Mouse (Mus musculus) forebrain, embryonic 11.5 days (tissue): Measurements from ENCODE around the gene Rsad1. TPM values are rescaled to one million over a fixed set of nuclear protein-coding genes. Genes with fewer than 3 reads are reported as not detected.

Experiments used
- ATAC-seq: fragments of 200-750 bp; cut with Nextera tagmentation; replicated peaks from 2 replicates; pipeline ENCODE4 v1.8.0; 2017; ENCODE audit warnings: moderate TSS enrichment; ENCODE audit not compliant: low FRiP score
- DNase-seq: peaks from one replicate; pipeline ENCODE4 v3.0.0-alpha.2; 2017; ENCODE audit warnings: low spot score
- H3K27ac ChIP-seq: fragments of 300-500 bp; sonication (generic); 2 replicates; pipeline ENCODE4 v1.5.1; 2014; ENCODE audit warnings: low read depth, low read length
- H3K27me3 ChIP-seq: fragments of 300-500 bp; sonication (generic); 2 replicates; pipeline ENCODE4 v1.6.1; 2014; ENCODE audit warnings: mild to moderate bottlenecking, low read length, mixed read lengths; ENCODE audit not compliant: control insufficient read depth, insufficient read depth
- H3K36me3 ChIP-seq: fragments of 300-500 bp; sonication (generic); 2 replicates; pipeline ENCODE4 v1.6.1; 2014; ENCODE audit warnings: mild to moderate bottlenecking, low read length, moderate library complexity, mixed read lengths; ENCODE audit not compliant: control insufficient read depth, insufficient read depth
- H3K4me1 ChIP-seq: fragments of 300-500 bp; sonication (generic); replicated peaks from 2 replicates; pipeline ENCODE4 v1.6.1; 2014; ENCODE audit warnings: low read length, mixed read lengths; ENCODE audit not compliant: control insufficient read depth, insufficient read depth
- H3K4me2 ChIP-seq: fragments of 300-500 bp; sonication (generic); 2 replicates; pipeline ENCODE4 v1.6.1; 2014; ENCODE audit warnings: low read depth, mild to moderate bottlenecking, low read length, moderate library complexity, mixed read lengths; ENCODE audit not compliant: severe bottlenecking
- H3K4me3 ChIP-seq: fragments of 300-500 bp; sonication (generic); 2 replicates; pipeline ENCODE4 v1.5.1; 2014; ENCODE audit warnings: low read depth, low read length
- H3K9ac ChIP-seq: fragments of 300-500 bp; sonication (generic); 2 replicates; pipeline ENCODE4 v1.6.1; 2014; ENCODE audit warnings: low read length
- H3K9me3 ChIP-seq: fragments of 300-500 bp; sonication (generic); 2 replicates; pipeline ENCODE4 v1.6.1; 2016; ENCODE audit warnings: low read length, mixed read lengths; ENCODE audit not compliant: control insufficient read depth
- WGBS: fragments of 180-500 bp; shearing (Covaris S2); extraction: QIAGEN DNeasy Blood & Tissue Kit; methylation state at CpG from one replicate; pipeline ENCODE4 v1.1.7; 2014; 5-methylcytosine and 5-hydroxymethylcytosine counted together
- polyA plus RNA-seq: library from polyadenylated mRNA; unstranded; fragments of >200 nt; fragmentation: Nextera tagmentation; extraction: Ambion mirVana; gene quantifications from 2 replicates; pipeline ENCODE4 v1.2.1, GENCODE M21; 2014

Gene Rsad1
- polyA plus RNA-seq, 1 experiment from 2014 or later, result 3.7 TPM

GRCm38 (mm10) chr11:94521219-94521843, 27.7 kb downstream of the Rsad1 start, which contains the start of gene Mycbpap:
Gene Mycbpap, minus strand, starts transcription at chr11:94521742.
- DNase-seq, result peak; percentile 80
- Histone ChIP-seq H3K36me3 (no peaks in the 10 kb centered on the region), H3K4me3 (peak within 1 kb of the TSS; percentile 41), H3K4me2 (peak within 1 kb of the TSS; percentile 84), H3K27ac (no peak within 1 kb of the TSS), H3K4me1 (0 out of 2 replicates have a peak, but pooled peaks cover 2% of the 10 kb centered on the region), H3K9ac (peak within 1 kb of the TSS; percentile 63), H3K9me3 (no peaks in the 10 kb centered on the region), H3K27me3 (no peaks in the 10 kb centered on the region)
- ATAC-seq, result peak; percentile 78
- 1% methylated on average over 42 of the region's 42 CpGs for WGBS

GRCm38 (mm10) chr11:94513452-94513851, 35.6 kb downstream of the Rsad1 start:
- H3K9ac ChIP-seq, result no peak overlapping the region
- H3K27ac ChIP-seq, result no peak overlapping the region
- H3K4me1 ChIP-seq, result no peaks in the 10 kb centered on the region
- H3K36me3 ChIP-seq, result no peaks in the 10 kb centered on the region
- no peak overlapping the region for H3K4me2 ChIP-seq
- DNase-seq, result no peak
- H3K9me3 ChIP-seq, result no peaks in the 10 kb centered on the region
- 75% methylated on average over 9 of the region's 9 CpGs for WGBS
- H3K4me3 ChIP-seq, result no peak overlapping the region
- no peaks in the 10 kb centered on the region for H3K27me3 ChIP-seq
- ATAC-seq, result no peak

GRCm38 (mm10) chr11:94508976-94509375, 40.1 kb downstream of the Rsad1 start:
- no peak overlapping the region for H3K4me3 ChIP-seq
- no peaks in the 10 kb centered on the region for H3K9me3 ChIP-seq
- no peaks in the 10 kb centered on the region for H3K4me1 ChIP-seq
- no peak overlapping the region for H3K4me2 ChIP-seq
- whole genome bisulfite sequencing, result 93% methylated on average over 10 of the region's 10 CpGs
- no peak overlapping the region for H3K9ac ChIP-seq
- H3K36me3 ChIP-seq, result no peaks in the 10 kb centered on the region
- no peak overlapping the region for H3K27ac ChIP-seq
- DNase-seq, result no peak
- no peak for ATAC-seq
- H3K27me3 ChIP-seq, result no peaks in the 10 kb centered on the region

GRCm38 (mm10) chr11:94501482-94501881, 47.6 kb downstream of the Rsad1 start:
- DNase-seq (no peak), ATAC-seq (no peak)
- Histone ChIP-seq H3K4me2 (no peak overlapping the region), H3K4me3 (no peak overlapping the region), H3K4me1 (peaks cover 13% of the 10 kb centered on the region), H3K27ac (no peak overlapping the region), H3K9me3 (no peaks in the 10 kb centered on the region), H3K36me3 (no peaks in the 10 kb centered on the region), H3K27me3 (peaks cover 8% of the 10 kb centered on the region; the same call in 1 of the 2 replicates), H3K9ac (no peak overlapping the region)
- WGBS, result 90% methylated on average over 8 of the region's 8 CpGs

GRCm38 (mm10) chr11:94500362-94500761, 48.7 kb downstream of the Rsad1 start:
- DNase-seq (no peak), ATAC-seq (no peak)
- H3K4me3 ChIP-seq, result no peak overlapping the region
- H3K27me3 ChIP-seq, result peaks cover 8% of the 10 kb centered on the region; the same call in 1 of the 2 replicates
- no peak overlapping the region for H3K27ac ChIP-seq
- no peaks in the 10 kb centered on the region for H3K36me3 ChIP-seq
- no peak overlapping the region for H3K4me2 ChIP-seq
- H3K4me1 ChIP-seq, result peaks cover 13% of the 10 kb centered on the region
- no peak overlapping the region for H3K9ac ChIP-seq
- WGBS, result 25% methylated on average over 8 of the region's 8 CpGs
- H3K9me3 ChIP-seq, result no peaks in the 10 kb centered on the region

- Histone ChIP-seq H3K27me3 (peaks cover 8% of the 10 kb centered on the region; the same call in 1 of the 2 replicates), H3K27ac (no peak within 1 kb of the TSS), H3K36me3 (no peaks in the 10 kb centered on the region), H3K9me3 (no peaks in the 10 kb centered on the region), H3K4me2 (peak within 1 kb of the TSS; percentile 58), H3K4me3 (peak within 1 kb of the TSS; percentile 27), H3K9ac (peak within 1 kb of the TSS; percentile 37; the same call in 1 of the 2 replicates), H3K4me1 (peaks cover 13% of the 10 kb centered on the region)
- peak; percentile 64 for DNase-seq
- no peak for ATAC-seq
- WGBS, result under 1% methylated on average over 22 of the region's 26 CpGs
Measured at GRCm38 (mm10) chr11:94499661-94500152, 49.3 kb downstream of the Rsad1 start, which contains the start of gene Epn3. Gene Epn3, minus strand, starts transcription at chr11:94499974.

- DNase-seq (no peak), ATAC-seq (peak; percentile 36; the same call in 1 of the 2 replicates)
- Histone ChIP-seq H3K9me3 (no peaks in the 10 kb centered on the region), H3K4me3 (no peak overlapping the region), H3K27me3 (peaks cover 8% of the 10 kb centered on the region; the same call in 1 of the 2 replicates), H3K36me3 (no peaks in the 10 kb centered on the region), H3K4me2 (peak overlapping the region; percentile 58), H3K4me1 (peaks cover 13% of the 10 kb centered on the region), H3K27ac (no peak overlapping the region), H3K9ac (0 out of 2 replicates have a peak overlapping the region, but pooled peaks have one; percentile 12)
- 14% methylated on average over 2 of the region's 2 CpGs for WGBS
Measured at GRCm38 (mm10) chr11:94499035-94499434, 50.0 kb downstream of the Rsad1 start.

GRCm38 (mm10) chr11:94498093-94498996, 50.7 kb downstream of the Rsad1 start:
- peaks cover 8% of the 10 kb centered on the region; the same call in 1 of the 2 replicates for H3K27me3 ChIP-seq
- WGBS, result 17% methylated on average over 19 of the region's 19 CpGs
- H3K36me3 ChIP-seq, result no peaks in the 10 kb centered on the region
- no peak overlapping the region for H3K4me2 ChIP-seq
- DNase-seq (peak; percentile 53), ATAC-seq (no peak)
- H3K9me3 ChIP-seq, result no peaks in the 10 kb centered on the region
- no peak overlapping the region for H3K4me3 ChIP-seq
- peaks cover 13% of the 10 kb centered on the region for H3K4me1 ChIP-seq
- 0 out of 2 replicates have a peak overlapping the region, but pooled peaks have one; percentile 12 for H3K9ac ChIP-seq
- H3K27ac ChIP-seq, result no peak overlapping the region
